Mouse (Mus musculus) heart, embryonic 13.5 days (tissue): ENCODE measurements around the gene Omt2b. TPM values are rescaled to one million over a fixed set of nuclear protein-coding genes. Genes with fewer than 3 reads are reported as not detected.
"Not testable (repeated sequence)": the region's sequence is repeated elsewhere in the genome, so short reads cannot be mapped to it uniquely, and the experiment has no call there.

Experiments used
- ATAC-seq: fragments of 200-750 bp; cut with Nextera tagmentation; 2 replicates; pipeline ENCODE4 v1.8.0; 2017; ENCODE audit warnings: moderate TSS enrichment; ENCODE audit not compliant: insufficient number of reproducible peaks, low FRiP score, low TSS enrichment; ENCODE audit errors: extremely low read depth
- H3K27ac ChIP-seq: fragments of 300-500 bp; sonication (generic); replicated peaks from 2 replicates; pipeline ENCODE4 v1.5.1; 2015; ENCODE audit warnings: moderate library complexity, mild to moderate bottlenecking, inconsistent platforms
- H3K27me3 ChIP-seq: fragments of 300-500 bp; sonication (generic); replicated peaks from 2 replicates; pipeline ENCODE4 v1.6.1; 2015; ENCODE audit warnings: mild to moderate bottlenecking, inconsistent platforms
- H3K36me3 ChIP-seq: fragments of 300-500 bp; sonication (generic); 2 replicates; pipeline ENCODE4 v1.6.1; 2015; ENCODE audit warnings: mild to moderate bottlenecking, inconsistent platforms
- H3K4me1 ChIP-seq: fragments of 300-500 bp; sonication (generic); 2 replicates; pipeline ENCODE4 v1.6.1; 2015; ENCODE audit warnings: inconsistent platforms
- H3K4me2 ChIP-seq: fragments of 300-500 bp; sonication (generic); 2 replicates; pipeline ENCODE4 v1.6.1; 2015; ENCODE audit warnings: inconsistent platforms, mild to moderate bottlenecking, moderate library complexity
- H3K4me3 ChIP-seq: fragments of 300-500 bp; sonication (generic); 2 replicates; pipeline ENCODE4 v1.5.1; 2015; ENCODE audit warnings: moderate library complexity, mild to moderate bottlenecking, inconsistent platforms
- H3K9ac ChIP-seq: fragments of 300-500 bp; sonication (generic); 2 replicates; pipeline ENCODE4 v1.6.1; 2015; ENCODE audit warnings: inconsistent platforms, mild to moderate bottlenecking, moderate library complexity
- H3K9me3 ChIP-seq: fragments of 300-500 bp; sonication (generic); 2 replicates; pipeline ENCODE4 v1.6.1; 2016; ENCODE audit warnings: inconsistent platforms
- WGBS: fragments of 180-500 bp; shearing (Covaris S2); methylation state at CpG from one replicate; pipeline ENCODE4 v1.1.7; 2015; ENCODE audit warnings: mixed read lengths; 5-methylcytosine and 5-hydroxymethylcytosine counted together
- polyA plus RNA-seq: library from polyadenylated mRNA; unstranded; fragments of >200 nt; fragmentation: Nextera tagmentation; extraction: Ambion mirVana; gene quantifications from 2 replicates; pipeline ENCODE4 v1.2.1, GENCODE M21; 2015

The Omt2b gene
- polyA plus RNA-seq, 1 experiment from 2014 or later, result not detected

- Histone ChIP-seq H3K9me3 (peaks cover 1% of the 10 kb centered on the region; the same call in 1 of the 2 replicates), H3K4me3 (no peak overlapping the region), H3K9ac (no peak overlapping the region), H3K36me3 (no peaks in the 10 kb centered on the region), H3K27me3 (0 out of 2 replicates have a peak, but pooled peaks cover 6% of the 10 kb centered on the region), H3K4me1 (no peaks in the 10 kb centered on the region), H3K27ac (no peak overlapping the region), H3K4me2 (no peak overlapping the region)
- WGBS, result 14% methylated on average over 1 of the region's 1 CpGs
- ATAC-seq, result no peak
These were observed 7.9 kb upstream of the Omt2b start for GRCm38 (mm10) chr9:78319499-78319898.

DNA sequence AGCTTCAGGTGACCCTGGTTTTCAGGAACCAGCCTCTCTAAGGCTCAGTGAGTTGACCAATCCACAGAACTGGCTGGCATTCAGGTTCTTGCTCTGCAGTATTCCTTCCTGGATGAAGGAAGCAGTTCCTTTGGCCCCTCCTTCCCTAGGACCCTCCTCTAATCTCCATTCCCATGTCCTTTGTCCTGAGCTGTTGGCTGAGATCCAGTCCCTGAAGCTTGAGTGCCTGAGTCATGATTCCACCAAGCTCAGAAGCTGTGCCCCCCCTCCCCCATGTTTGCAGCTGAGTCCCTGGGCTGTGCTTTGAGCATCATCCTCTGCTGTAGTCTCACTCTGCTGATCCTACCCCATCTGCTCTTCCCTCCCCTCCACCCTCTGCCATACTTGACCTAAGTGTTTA, 9.7 kb downstream of the Omt2b start:
- not testable (repeated sequence) for ATAC-seq, H3K27ac ChIP-seq, H3K4me3 ChIP-seq, H3K9me3 ChIP-seq, H3K4me1 ChIP-seq, H3K27me3 ChIP-seq, H3K9ac ChIP-seq, H3K4me2 ChIP-seq, H3K36me3 ChIP-seq

- H3K9ac ChIP-seq, H3K27ac ChIP-seq, H3K9me3 ChIP-seq, H3K4me1 ChIP-seq, H3K27me3 ChIP-seq, H3K36me3 ChIP-seq, ATAC-seq, H3K4me3 ChIP-seq, H3K4me2 ChIP-seq: not testable (repeated sequence)
- 17% methylated on average over 8 of the region's 8 CpGs for WGBS
These were observed 12.9 kb downstream of the Omt2b start for GRCm38 (mm10) chr9:78340324-78340723.

- not testable (repeated sequence) for ATAC-seq, H3K4me1 ChIP-seq, H3K9me3 ChIP-seq, H3K4me2 ChIP-seq, H3K27ac ChIP-seq, H3K27me3 ChIP-seq, H3K9ac ChIP-seq, H3K36me3 ChIP-seq, H3K4me3 ChIP-seq
- WGBS, result 72% methylated on average over 4 of the region's 4 CpGs
These were observed 15.1 kb downstream of the Omt2b start for GRCm38 (mm10) chr9:78342494-78342893.

GRCm38 (mm10) chr9:78343055-78343454, 15.7 kb downstream of the Omt2b start:
- not testable (repeated sequence) for H3K27me3 ChIP-seq, H3K9ac ChIP-seq

GRCm38 (mm10) chr9:78345235-78345634, 17.8 kb downstream of the Omt2b start:
- H3K4me2 ChIP-seq, H3K27ac ChIP-seq, H3K4me3 ChIP-seq, H3K4me1 ChIP-seq, H3K9ac ChIP-seq, H3K9me3 ChIP-seq, H3K27me3 ChIP-seq, ATAC-seq, H3K36me3 ChIP-seq: not testable (repeated sequence)
- WGBS, result 50% methylated on average over 4 of the region's 4 CpGs

More at GRCm38 (mm10) chr9:78343055-78343454, 15.7 kb downstream of the Omt2b start:
- not testable (repeated sequence) for H3K4me2 ChIP-seq, H3K4me3 ChIP-seq, H3K9me3 ChIP-seq, ATAC-seq, H3K36me3 ChIP-seq, H3K27ac ChIP-seq, H3K4me1 ChIP-seq
- 83% methylated on average over 9 of the region's 9 CpGs for WGBS

GRCm38 (mm10) chr9:78347004-78347403, 19.6 kb downstream of the Omt2b start:
- 56% methylated on average over 3 of the region's 3 CpGs for WGBS
- ATAC-seq, result no peak

GRCm38 (mm10) chr9:78348206-78349004, 21.0 kb downstream of the Omt2b start:
- H3K27me3 ChIP-seq, ATAC-seq, H3K4me2 ChIP-seq, H3K4me1 ChIP-seq, H3K36me3 ChIP-seq, H3K27ac ChIP-seq, H3K4me3 ChIP-seq, H3K9ac ChIP-seq, H3K9me3 ChIP-seq: not testable (repeated sequence)
- WGBS, result 55% methylated on average over 6 of the region's 6 CpGs

More at GRCm38 (mm10) chr9:78347004-78347403, 19.6 kb downstream of the Omt2b start:
- no peak overlapping the region for H3K4me2 ChIP-seq
- H3K27ac ChIP-seq, result no peak overlapping the region
- no peak overlapping the region for H3K4me3 ChIP-seq
- H3K36me3 ChIP-seq, result no peaks in the 10 kb centered on the region
- H3K27me3 ChIP-seq, result no peaks in the 10 kb centered on the region
- H3K9me3 ChIP-seq, result no peaks in the 10 kb centered on the region
- no peak overlapping the region for H3K9ac ChIP-seq
- no peaks in the 10 kb centered on the region for H3K4me1 ChIP-seq

- not testable (repeated sequence) for H3K27me3 ChIP-seq, H3K4me3 ChIP-seq, H3K4me1 ChIP-seq, H3K9ac ChIP-seq, H3K36me3 ChIP-seq, ATAC-seq, H3K4me2 ChIP-seq, H3K27ac ChIP-seq, H3K9me3 ChIP-seq
- WGBS, result 81% methylated on average over 3 of the region's 3 CpGs
These were observed 21.8 kb downstream of the Omt2b start for GRCm38 (mm10) chr9:78349141-78349540.

DNA sequence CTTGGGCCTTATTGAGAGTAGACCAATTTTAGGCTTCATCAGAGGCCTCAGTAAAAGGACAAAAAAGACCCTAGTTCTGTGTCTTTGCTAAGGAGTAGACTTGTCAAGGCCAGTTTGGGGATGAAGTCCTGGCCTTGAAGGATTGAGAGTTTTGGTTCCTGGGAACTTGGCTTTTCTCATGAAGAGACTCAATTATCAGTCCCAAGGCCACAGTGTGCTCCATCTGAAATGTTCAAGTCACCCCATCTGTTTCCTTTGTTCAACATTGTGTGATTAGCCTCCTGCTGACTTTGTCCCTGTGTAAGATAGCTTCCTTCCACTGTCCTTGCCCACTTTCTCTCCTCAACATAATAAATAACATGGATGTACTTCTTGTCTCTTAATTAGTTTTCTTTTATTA, 22.6 kb downstream of the Omt2b start:
- H3K4me2 ChIP-seq, H3K9ac ChIP-seq, ATAC-seq, H3K27ac ChIP-seq, H3K4me3 ChIP-seq, H3K4me1 ChIP-seq, H3K36me3 ChIP-seq, H3K27me3 ChIP-seq, H3K9me3 ChIP-seq: not testable (repeated sequence)

DNA sequence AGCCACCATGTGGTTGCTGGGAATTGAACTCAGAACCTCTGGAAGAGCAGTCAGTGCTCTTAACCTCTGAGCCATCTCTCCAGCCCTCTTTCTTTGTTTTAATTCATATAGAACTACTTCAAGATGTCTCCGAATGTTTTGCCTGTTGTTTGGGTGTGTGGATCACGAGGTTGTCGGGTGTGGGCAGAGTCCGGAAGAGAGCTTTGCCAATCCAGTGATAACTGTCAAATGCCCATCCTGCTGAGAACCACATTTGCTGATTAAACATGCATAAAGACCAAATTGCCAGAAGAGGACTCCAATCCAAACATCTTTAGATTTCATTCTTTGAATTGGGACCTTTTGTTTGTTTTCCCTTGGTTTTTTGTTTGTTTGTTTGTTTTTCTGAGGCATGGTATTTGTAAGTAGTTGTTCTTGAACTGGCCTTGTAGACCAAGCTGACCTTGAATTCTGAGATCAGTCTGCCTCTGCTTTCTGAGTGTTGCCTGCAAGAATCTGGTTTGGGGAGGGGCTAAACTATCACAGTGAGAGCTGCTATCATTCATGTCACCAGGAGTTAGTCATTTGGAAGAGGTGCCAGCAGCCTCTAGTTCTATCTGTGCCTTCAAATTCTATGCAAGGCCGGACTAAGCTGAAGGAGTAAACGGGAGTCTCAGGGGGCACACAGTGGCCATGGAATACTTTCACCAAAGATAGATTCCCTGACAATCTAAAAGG, 24.3 kb downstream of the Omt2b start:
- Histone ChIP-seq H3K27ac (no peak overlapping the region), H3K4me1 (no peaks in the 10 kb centered on the region), H3K4me2 (no peak overlapping the region), H3K36me3 (no peaks in the 10 kb centered on the region), H3K4me3 (no peak overlapping the region), H3K27me3 (no peaks in the 10 kb centered on the region), H3K9me3 (no peaks in the 10 kb centered on the region), H3K9ac (no peak overlapping the region)
- WGBS, result 62% methylated on average over 6 of the region's 6 CpGs
- ATAC-seq, result no peak
